Mouse (Mus musculus): Measurements from ENCODE around the gene Ncapd2.

DNA sequence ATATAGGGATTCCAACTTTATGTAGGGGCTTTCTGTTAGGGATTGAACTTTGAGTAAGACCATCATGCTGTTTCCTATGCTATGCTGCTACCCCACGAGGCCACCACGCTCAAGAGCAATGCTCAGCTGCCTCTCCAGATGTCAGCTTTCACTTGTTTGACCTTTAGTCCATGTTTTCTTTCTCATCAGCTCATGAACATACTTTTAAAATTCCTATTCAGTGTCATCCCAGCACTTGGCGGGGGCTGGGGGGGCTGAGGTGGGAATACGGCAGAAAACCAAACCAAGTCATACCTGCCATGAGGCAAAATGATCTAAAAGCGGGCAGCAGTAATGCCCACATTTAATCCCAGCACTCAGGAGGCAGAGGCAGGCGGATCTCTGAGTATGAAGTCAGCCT, 21.6 kb upstream of the Ncapd2 start:
- TF ChIP-seq CTCF (IDR thresholded peaks at IDR 0.05; ENCODE audit: low read depth): no peak
- no peak for TF ChIP-seq EP300 (IDR thresholded peaks at IDR 0.05; ENCODE audit: low read depth)

Data from liver, postnatal 0 days (tissue).